Mouse (Mus musculus): ENCODE data around the gene Ostf1.
"Not testable (repeated sequence)": the region's sequence is repeated elsewhere in the genome, so short reads cannot be mapped to it uniquely, and the experiment has no call there.

Ostf1 gene

DNA sequence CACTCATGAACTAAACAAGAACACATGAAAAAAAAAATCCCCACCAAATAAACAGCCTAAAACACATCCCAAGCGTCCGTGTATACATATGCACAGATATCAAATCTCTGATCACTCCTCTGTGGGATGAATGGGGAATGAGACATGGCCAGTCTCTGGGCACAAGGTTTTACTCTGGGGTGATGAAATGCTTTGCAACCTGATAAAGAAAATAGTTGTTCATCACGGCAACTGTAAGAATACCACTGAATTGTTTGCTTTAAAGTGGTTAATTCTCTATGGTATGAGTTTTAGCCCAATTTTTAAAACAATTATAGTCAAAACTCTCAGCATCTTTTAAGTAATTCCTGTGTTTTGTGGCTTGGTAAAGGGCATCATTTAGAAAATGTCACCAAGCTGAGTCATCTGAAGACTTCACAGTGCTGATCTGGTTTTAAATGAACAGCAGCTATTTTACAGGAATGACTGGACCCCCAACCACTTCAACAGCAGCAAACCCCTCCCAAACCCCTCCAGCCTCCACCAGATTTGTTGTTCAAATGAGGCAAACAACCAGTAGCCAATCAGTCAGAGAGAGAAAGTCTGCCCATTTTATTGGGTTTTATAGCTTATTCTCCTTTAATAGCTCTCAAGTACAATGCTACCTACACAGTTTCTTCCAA lies 33.2 kb downstream of the Ostf1 start:
- DNase-seq (ENCODE audit: low spot score), result no peak

DNA sequence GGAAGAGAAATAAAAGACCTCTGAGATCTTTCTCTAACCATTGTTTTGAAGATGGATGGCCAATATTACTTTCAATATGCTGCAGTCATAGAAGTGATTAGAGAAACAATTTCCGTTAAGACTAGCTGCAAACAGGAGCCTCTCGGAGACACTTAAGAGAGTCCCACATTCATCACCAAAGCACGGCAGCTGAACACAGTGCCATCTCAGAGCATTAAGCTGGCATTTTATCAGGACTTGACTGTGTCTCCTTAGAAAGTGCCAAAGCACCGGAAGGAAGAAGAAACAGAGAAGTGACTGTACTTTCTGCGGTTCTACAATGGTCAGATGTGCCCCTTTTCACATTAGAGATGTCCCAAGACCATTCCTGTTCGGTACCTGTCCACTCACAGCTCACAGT lies 33.9 kb downstream of the Ostf1 start:
- DNase-seq (ENCODE audit: low spot score), result no peak

DNA sequence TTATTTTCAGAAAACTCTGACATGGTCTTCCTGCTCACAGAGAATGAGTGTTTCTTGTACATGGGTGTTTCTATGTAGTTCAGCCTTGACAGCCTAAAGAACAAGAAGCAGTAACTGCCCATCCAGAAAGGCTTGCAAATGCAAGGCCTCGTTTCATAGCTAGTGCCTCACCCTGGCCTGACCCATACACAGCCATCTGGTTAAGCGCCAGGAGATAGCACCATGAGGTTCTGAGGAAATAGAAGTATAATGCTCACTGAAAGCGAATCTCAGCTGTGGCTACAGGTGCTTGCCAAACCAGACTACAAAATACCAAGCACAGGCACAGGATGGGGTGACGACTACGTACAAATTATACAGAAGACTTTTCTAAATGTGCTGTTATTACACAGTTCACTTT lies 34.7 kb downstream of the Ostf1 start:
- DNase-seq (ENCODE audit: low spot score), result no peak

DNA sequence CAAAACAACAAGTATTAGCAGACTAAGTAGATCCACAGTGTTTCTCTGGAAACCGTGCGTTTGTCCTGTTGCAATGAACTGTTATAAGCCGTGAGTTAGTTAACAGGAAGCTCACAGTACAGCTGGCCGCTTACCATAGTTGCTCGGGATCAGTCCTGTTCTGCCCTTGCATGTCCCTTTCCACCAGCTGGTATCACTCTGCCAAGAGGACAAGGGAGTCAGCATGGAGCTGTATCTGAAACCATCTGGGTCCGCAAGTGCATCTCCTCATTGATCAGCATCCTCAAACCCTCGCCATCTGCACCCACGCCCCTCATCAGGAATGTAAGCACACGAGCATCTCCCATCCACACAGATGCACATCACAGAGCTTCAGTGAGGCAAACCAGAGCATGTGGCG lies 37.9 kb downstream of the Ostf1 start:
- no peak for DNase-seq (ENCODE audit: low spot score)

DNA sequence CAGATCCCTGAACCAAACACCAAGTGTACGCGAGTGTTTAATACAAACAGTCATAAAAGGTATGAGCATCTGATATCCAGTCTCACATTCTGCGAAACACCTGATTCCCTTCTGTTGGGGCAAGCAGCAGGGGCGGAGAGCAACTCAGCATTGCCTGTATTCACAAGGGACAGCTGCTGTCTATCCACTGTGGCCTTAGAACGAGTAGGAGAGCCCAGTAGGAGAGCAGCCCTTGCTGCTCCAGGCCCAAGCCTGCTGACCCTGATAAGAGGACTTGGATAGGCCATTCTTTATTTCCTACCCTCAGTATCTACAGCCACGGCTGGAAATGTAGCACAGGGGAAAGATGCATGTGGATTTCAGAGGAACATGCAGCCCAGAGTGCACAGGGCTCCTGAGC lies 38.7 kb downstream of the Ostf1 start:
- no peak for DNase-seq (ENCODE audit: low spot score)

DNA sequence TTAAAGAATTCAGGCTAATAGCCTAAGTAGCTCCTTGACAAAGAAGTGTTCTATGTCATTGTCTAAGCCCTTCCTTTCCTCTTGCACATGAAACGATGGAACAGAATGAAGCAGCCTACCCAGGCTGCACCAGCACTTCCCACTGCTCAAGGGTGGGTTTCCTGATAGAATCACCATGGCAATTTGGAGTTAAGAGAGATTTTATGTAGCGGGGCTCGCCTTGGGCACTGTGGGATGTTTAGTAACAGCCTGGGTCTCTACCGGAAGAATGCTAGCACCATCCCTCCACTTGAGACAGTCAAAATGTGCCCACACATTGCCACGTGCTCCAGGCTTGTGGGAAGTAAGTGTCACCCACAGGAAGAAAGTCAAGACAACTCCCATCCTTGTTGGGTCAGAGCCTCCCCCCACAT lies 40.7 kb downstream of the Ostf1 start:
- DNase-seq (ENCODE audit: low spot score), result peak; percentile 19

DNA sequence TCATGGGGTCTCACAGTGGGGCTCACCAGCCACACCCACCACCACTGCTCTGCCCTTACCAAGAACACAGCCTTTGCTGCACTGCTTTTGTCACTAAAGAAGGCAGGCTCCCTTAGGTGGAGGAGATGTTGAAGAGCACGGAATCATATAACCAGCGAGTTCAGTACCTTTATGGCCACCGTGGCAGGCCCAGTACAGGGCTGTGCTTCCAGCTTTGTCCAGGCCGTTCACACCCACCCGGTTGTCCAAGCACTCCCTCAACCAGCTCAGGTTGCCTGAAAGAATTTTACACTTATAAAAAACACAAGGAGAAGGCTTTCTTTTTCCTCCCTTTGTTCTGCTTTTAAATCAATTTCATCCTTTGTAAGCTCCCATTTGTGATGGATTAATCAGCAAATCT lies 41.4 kb downstream of the Ostf1 start:
- no peak for DNase-seq (ENCODE audit: low spot score)

DNA sequence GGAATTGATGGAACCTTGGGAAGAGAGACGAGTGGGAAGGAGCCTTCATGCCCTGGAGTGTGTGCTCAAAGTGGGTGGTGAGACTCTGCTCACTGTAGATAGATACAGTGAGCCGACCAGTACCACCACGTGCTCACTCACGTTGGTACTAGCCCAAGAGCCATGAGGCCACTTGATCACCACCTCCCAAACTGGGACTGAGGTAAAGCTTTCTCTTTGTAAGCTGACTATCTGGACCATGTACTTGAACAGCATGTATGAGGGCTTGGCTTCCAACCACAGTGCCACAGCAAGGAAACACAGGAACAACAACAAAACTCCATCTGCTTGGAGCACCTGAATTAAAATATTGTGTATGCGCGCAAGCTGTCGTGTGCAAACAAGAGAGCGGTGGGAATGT lies 42.3 kb downstream of the Ostf1 start:
- DNase-seq (ENCODE audit: low spot score), result no peak

DNA sequence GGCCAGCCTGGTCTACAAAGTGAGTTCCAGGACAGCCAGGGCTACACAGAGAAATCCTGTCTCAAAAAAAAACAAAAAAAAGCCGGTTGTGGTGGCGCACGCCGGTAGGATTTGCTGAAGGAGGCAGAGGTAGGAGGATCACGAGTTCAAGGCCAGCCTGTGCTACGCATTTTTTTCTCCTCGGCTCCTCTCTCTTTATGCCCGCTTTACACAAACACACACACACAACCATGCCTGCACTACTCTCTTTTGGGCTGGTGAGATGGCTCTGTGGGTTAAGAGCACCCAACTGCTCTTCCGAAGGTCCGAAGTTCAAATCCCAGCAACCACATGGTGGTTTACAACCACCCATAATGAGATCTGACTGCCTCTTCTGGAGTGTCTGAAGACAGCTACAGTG lies 42.8 kb downstream of the Ostf1 start:
- not testable (repeated sequence) for DNase-seq (ENCODE audit: low spot score)

DNA sequence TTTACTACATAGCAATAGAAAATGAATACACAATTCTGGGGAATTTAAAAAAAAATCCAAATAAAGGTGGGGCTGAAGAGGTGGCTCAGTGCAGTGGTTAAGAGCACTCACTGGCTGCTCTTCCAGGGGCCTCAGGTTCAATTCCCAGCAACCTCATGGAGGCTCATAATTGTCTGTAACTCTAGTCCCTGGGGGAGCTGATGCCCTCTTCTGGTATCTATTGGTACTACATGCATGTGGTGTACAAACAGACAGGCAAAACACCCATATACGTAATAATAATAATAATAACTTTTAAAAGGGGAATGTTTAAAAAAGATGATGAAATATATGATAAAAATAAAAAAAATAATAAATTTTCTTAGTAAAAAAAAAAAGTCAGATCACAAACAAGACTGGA lies 43.4 kb downstream of the Ostf1 start:
- no peak for DNase-seq (ENCODE audit: low spot score)

DNA sequence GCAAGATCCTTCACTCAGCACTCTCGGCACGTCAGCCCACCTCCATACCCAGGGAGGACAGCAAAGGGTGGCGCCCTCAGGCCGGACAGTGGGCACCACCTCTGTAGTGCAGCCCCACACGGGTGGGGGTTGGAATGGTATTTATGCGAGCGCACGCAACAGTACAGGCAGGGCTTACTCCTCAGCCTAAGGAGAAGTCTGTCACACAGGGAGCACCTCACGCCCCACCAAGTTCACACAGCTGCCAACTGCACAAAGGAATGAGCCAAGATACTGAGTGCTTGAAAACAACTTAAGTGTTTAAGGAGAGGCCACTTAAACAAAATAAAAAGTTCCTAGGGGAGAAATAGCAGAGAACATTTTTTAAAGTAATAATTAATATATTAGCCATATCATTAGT lies 44.5 kb downstream of the Ostf1 start:
- DNase-seq (ENCODE audit: low spot score), result peak; percentile 53

DNA sequence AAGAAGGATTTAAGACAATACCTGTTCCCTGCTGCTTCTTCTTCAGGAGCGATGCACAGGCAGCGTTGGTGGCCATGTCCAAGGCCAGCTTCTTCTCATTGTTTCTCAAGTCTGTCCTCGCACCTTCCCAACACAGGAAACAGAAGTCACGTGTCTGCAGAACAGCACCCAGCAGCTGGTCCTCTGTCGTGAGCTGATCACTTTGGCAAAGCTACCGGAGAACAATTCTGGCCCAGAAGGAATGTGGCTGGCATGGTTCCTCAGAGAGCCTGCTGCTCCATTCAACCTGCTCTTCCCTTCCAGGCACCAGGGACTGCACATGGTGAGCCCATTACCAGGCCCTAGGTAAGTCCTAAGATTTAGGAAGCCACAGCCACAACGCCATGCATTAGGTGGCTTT lies 47.0 kb downstream of the Ostf1 start:
- DNase-seq (ENCODE audit: low spot score), result no peak

DNA sequence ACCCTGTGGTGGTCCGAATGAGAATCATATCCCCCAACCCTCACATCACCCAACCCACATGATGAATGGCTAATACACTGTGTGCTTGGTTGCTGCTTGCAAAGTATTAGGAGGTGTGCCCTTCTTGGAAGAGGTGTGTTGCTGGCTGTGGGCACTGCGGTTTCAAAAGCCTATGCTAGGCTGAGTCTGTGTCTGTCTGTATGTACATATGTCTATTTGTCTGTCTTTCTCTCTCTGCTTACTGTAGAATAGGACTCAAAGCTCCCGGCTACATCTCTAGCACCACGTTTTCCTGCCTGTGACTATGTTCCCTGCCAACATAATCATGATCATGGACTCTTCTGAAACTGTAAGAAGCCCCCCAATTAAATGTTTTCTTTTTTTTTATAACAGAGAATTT lies 47.9 kb downstream of the Ostf1 start:
- no peak for DNase-seq (ENCODE audit: low spot score)

DNA sequence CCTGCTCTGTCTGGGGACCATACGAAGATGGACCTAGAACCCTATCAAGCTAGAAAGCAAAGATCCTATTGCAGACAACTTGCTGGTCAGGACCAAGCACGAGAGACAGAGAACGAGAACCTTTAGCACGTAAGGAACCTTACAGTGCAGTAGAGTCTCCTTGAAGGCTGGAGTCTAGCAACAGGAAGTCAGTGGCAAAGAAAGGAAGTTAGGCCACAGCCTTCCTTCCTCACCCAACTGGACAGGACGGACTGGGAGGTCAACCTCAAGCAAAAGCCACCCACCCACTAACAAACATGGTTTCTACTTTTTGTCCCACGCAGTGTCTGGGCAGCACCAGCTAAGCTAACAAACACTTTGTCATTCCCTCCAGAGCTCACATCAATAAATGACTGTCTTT lies 48.7 kb downstream of the Ostf1 start:
- DNase-seq (ENCODE audit: low spot score), result no peak

DNA sequence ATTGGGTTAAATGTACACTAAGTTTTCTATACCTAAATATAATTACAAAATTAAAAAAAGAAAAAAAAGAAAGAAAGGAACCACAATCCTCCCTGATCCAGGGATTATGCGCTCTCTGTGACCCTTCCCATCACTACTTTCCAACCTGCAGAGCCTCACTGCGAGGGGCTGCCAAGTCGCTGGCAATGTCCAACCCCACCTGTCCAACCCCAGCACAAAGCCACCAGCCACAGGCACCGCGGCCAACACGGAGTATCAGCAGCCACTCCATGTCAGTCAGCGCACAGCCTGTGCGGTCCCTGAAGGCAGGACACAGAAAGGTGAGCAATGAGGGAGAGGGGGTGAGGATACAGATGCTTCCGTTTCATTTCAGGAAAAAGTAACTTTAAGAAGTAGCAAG lies 49.4 kb downstream of the Ostf1 start:
- DNase-seq (ENCODE audit: low spot score), result no peak

DNA sequence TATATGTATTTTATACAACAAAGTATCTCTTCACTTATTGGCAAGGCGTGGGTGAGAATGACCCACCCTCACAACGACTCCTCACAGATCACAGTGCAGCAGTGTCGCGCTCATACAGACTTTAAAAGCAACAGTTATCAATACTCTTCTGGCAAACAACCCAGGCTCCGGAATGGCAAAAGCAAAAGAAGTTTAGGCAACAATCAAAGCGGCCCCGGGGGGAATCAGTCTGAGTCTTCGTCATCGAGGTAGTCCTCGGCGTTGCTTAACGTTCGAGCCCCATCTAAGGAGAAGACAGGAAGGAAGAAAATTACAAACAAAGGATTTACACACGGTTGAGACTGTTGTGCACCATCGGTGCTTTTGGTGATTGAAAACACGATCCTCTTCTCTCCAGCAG lies 50.6 kb downstream of the Ostf1 start:
- no peak for DNase-seq (ENCODE audit: low spot score)

DNA sequence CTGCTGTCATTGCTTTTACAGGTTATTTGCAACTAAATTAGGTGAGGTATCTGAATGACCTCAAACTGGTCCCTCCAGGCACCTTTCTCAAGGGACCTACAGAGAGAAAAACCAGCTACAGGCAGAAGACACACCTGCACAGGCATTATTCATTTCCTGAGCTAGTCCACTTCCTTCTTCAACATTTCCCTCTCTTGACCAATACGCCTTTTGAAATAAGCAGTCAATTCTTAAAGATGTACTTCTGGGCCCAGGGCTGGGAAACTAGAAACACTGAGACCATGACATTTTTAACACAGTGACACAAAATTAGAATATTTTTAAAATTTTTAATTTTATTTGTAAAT lies 52.6 kb downstream of the Ostf1 start:
- no peak for DNase-seq (ENCODE audit: low spot score)

DNA sequence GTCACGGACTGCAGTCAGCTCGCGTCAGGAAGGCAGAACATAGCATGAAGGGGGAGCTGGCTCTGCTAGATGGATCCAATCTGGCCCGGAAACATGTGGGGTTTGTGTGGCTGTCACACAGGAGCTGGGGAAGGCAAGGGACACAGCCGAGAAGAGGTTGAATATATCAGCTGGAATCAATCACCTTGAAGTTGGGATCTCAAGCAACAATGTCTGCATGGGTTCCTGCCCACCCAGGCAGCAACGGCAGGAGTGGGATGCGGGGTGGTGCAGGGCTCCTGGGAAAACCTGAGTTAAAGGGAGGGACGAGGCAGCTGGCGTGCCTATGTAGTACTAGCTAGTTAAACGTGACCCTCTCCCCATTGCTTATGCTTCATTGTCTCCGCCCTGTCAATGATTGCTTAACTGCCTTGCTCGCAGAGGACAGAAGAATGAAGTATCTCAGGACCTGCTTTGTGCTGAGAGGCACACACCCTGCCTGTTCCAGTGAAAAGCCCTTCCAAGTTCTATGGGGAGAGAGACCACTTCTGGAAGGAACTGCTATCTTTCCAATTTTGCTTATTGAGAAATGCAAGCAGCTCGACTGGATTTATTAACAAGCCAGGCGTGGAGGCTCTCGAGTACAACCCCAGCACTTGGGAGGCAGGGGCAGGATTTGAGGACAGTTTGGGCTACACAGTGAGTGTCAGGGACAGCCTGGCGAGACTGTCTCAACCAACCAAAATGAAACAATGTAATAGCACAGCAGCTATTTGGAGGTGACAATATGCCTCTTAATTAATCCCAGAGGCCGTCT lies 53.2 kb downstream of the Ostf1 start:
- DNase-seq (ENCODE audit: low spot score), result no peak

DNA sequence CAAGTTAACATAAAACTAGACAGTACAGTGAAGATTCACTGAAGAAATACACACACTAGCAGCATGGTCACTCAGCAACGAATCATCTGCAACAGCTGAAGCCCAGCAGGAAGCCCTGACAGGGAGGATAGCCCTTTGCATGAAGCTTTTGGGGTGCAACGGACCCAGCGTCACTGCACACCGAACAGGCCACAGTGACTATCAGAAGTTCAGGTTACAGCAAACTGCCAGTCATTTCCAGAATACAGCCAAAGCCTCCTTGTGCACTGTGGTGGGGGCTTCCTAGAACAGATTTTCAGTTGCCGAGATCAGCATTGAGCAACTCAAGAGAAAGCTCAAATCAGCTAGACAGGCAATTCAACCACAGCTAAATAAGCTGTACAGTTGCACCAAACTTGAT lies 54.3 kb downstream of the Ostf1 start:
- no peak for DNase-seq (ENCODE audit: low spot score)

DNA sequence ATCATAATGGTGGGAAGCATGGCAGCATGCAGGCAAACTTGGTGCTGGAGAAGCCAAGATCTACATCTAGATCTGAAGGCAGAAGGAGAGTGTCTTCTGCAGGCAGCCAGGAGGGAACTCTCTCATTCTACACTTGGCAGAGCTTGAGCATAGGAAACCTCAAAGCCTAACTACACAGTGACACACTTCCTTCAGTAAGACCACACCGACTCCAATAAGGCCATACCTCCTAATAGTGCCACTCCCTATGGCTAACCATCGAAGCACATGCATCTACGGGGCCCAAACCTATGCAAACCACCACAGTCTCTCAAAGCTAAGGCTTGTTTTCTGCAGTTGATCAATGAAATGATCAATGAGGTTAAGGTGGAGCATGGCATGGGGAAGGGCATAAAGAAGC lies 55.7 kb downstream of the Ostf1 start:
- DNase-seq (ENCODE audit: low spot score), result no peak

DNA sequence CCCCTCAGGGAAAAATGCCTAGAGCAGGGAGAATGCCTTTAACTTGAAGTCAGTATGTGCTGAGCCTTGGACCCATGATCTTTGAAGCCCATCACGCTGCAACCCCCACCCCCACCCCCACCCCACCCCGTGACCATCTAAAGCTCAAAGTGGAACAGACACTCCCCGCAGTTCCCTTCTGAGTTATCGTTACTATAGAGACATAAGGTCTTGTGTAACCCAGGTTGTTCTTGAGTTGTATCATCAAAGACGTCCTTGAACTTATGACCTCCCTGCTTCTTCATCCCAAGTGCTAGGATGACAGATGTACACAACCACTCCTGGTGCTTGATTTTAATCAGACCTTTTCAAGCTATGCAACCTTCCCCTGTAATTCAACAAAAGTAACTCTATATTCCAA lies 57.7 kb downstream of the Ostf1 start:
- DNase-seq (ENCODE audit: low spot score), result no peak

DNA sequence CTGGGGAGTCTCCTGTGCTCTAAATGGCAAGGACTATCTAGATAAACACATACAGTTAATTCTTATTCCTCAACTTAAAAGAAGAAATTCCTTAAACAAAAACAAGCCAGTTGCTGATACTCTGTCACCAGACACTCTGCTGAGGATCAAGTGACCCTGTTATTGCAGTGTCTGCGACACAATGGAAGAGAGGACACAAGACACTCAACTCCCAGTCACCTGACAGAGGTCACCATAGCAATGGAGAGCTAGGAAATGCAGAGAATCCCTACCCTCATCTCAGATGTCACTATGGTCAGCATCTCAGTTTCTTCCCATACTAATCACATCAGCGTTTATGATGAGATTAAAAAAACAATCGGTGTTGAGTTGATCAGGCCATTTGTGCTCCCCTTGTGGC lies 58.2 kb downstream of the Ostf1 start:
- DNase-seq (ENCODE audit: low spot score), result no peak

DNA sequence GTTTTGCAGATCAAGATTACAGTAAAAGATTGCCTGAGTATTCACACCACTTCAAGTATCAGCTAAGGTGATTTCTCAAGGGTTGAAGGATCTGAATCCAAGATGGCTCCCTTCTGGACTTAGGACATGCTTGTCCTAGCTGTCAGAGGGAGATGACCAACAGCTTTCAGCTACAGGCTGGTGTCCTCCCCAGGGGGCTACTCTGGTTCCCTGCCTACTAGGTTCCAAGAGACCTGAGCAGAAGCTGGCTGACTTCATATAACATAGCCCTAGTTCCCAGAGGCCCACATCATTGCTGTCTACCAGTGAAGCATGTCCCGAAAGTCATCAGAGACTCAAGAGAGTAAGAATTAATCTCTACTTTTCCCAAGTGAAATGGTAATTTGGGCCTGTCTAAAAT lies 62.1 kb downstream of the Ostf1 start:
- DNase-seq (ENCODE audit: low spot score), result no peak

DNA sequence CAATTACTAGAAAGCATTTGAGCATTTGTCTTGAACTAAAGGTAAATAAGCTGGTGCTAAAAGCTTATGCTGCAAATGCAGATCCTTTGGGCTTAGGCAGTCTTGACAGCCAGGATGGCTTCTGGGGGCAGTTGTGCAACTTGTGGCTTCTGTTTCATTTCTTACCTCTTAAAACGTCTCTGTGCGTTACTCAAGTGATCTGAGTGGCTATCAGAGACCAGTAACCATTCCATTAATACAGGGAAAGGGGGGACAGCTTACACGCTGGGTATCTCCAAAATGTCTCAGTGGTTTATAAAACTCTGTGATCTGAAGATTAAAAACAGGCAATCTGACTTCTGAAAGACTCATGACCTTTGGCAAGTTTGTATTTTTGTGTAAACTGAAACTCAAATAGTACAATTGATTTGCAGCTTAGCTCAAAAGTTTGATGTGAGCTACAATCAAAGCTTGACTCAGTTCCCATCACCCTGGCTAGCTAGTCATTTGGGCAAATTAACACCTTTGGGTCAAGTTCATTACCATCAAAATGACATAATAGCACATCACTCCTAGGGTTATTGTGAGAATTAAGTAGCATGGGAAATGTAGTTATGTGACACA lies 62.7 kb downstream of the Ostf1 start:
- no peak for DNase-seq (ENCODE audit: low spot score)

All from lung, postnatal 25 days (tissue).